Mouse (Mus musculus) stomach, postnatal 0 days (tissue): ENCODE data around the gene Ttc37. TPM values are rescaled to one million over a fixed set of nuclear protein-coding genes. Genes with fewer than 3 reads are reported as not detected.

Experiments
- ATAC-seq: fragments of 200-750 bp; cut with Nextera tagmentation; 2 replicates; pipeline ENCODE4 v1.8.0; 2017; ENCODE audit not compliant: low FRiP score, low TSS enrichment
- DNase-seq: peaks from one replicate; pipeline ENCODE4 v3.0.0-alpha.2; 2016; ENCODE audit warnings: low spot score
- H3K27ac ChIP-seq: fragments of 300-500 bp; sonication (generic); replicated peaks from 2 replicates; pipeline ENCODE4 v1.5.1; 2014; ENCODE audit warnings: mild to moderate bottlenecking, control low read depth
- H3K27me3 ChIP-seq: fragments of 300-500 bp; sonication (generic); 2 replicates; pipeline ENCODE4 v1.6.1; 2014; ENCODE audit warnings: low read length; ENCODE audit not compliant: control insufficient read depth, insufficient read depth
- H3K36me3 ChIP-seq: fragments of 300-500 bp; sonication (generic); 2 replicates; pipeline ENCODE4 v1.6.1; 2014; ENCODE audit warnings: low read length, mixed read lengths; ENCODE audit not compliant: control insufficient read depth, insufficient read depth
- H3K4me1 ChIP-seq: fragments of 300-500 bp; sonication (generic); replicated peaks from 2 replicates; pipeline ENCODE4 v1.6.1; 2014; ENCODE audit warnings: antibody characterized with exemption; ENCODE audit not compliant: control insufficient read depth, insufficient read depth
- H3K4me2 ChIP-seq: fragments of 300-500 bp; sonication (generic); replicated peaks from 2 replicates; pipeline ENCODE4 v1.6.1; 2014; ENCODE audit warnings: low read depth, mild to moderate bottlenecking, control low read depth, moderate library complexity
- H3K4me3 ChIP-seq: fragments of 300-500 bp; sonication (generic); 2 replicates; pipeline ENCODE4 v1.5.1; 2014; ENCODE audit warnings: low read depth, low read length, control low read depth
- H3K9ac ChIP-seq: fragments of 300-500 bp; sonication (generic); 2 replicates; pipeline ENCODE4 v1.6.1; 2014; ENCODE audit warnings: mild to moderate bottlenecking, low read length, control low read depth, mixed read lengths
- H3K9me3 ChIP-seq: fragments of 300-500 bp; sonication (generic); 2 replicates; pipeline ENCODE4 v1.6.1; 2016; ENCODE audit warnings: low read length; ENCODE audit not compliant: control insufficient read depth
- CTCF ChIP-seq: IDR thresholded peaks from 2 replicates; pipeline ENCODE4 v1.5.1; 2016; ENCODE audit warnings: antibody characterized with exemption, low read depth, mild to moderate bottlenecking, moderate library complexity
- EP300 ChIP-seq: optimal IDR thresholded peaks from 2 replicates; pipeline ENCODE3; 2016; ENCODE audit warnings: antibody characterized with exemption
- WGBS: fragments of 180-500 bp; shearing (Covaris S2); extraction: QIAGEN DNeasy Blood & Tissue Kit; methylation state at CpG from one replicate; pipeline ENCODE4 v1.1.7; 2014; 5-methylcytosine and 5-hydroxymethylcytosine counted together
- polyA plus RNA-seq: library from polyadenylated mRNA; unstranded; fragments of >200 nt; fragmentation: Nextera tagmentation; extraction: Ambion mirVana; gene quantifications from 2 replicates; pipeline ENCODE4 v1.2.1, GENCODE M21; 2015

Gene Ttc37
- polyA plus RNA-seq, 1 experiment from 2014 or later = 6.0 TPM

- WGBS = 1% methylated on average over 16 of the region's 16 CpGs
- H3K27me3 ChIP-seq = no peaks in the 10 kb centered on the region
- no peaks in the 10 kb centered on the region for H3K4me1 ChIP-seq
- ATAC-seq (peak; percentile 77), DNase-seq (no peak)
- peak overlapping the region; percentile 57 for H3K4me3 ChIP-seq
- H3K36me3 ChIP-seq = no peaks in the 10 kb centered on the region
- peak overlapping the region; percentile 55 for H3K9ac ChIP-seq
- H3K27ac ChIP-seq = 0 out of 2 replicates have a peak overlapping the region, but pooled peaks have one; percentile 5
- H3K9me3 ChIP-seq = no peaks in the 10 kb centered on the region
- H3K4me2 ChIP-seq = peak overlapping the region; percentile 56
- TF ChIP-seq EP300 = no peak
- no peak for TF ChIP-seq CTCF
Observed at GRCm38 (mm10) chr13:76098116-76098492, 430 bp upstream of the Ttc37 start.

- ATAC-seq (peak; percentile 53; the same call in 1 of the 2 replicates), DNase-seq (no peak)
- Histone ChIP-seq H3K27ac (no peak overlapping the region), H3K4me2 (no peak overlapping the region), H3K4me3 (no peak overlapping the region), H3K27me3 (no peaks in the 10 kb centered on the region), H3K4me1 (no peaks in the 10 kb centered on the region), H3K9me3 (no peaks in the 10 kb centered on the region), H3K36me3 (no peaks in the 10 kb centered on the region), H3K9ac (no peak overlapping the region)
- WGBS = 68% methylated on average over 2 of the region's 2 CpGs
- TF ChIP-seq EP300 (no peak), CTCF (no peak)
Observed at GRCm38 (mm10) chr13:76101989-76102388, 3.5 kb downstream of the Ttc37 start.

DNA sequence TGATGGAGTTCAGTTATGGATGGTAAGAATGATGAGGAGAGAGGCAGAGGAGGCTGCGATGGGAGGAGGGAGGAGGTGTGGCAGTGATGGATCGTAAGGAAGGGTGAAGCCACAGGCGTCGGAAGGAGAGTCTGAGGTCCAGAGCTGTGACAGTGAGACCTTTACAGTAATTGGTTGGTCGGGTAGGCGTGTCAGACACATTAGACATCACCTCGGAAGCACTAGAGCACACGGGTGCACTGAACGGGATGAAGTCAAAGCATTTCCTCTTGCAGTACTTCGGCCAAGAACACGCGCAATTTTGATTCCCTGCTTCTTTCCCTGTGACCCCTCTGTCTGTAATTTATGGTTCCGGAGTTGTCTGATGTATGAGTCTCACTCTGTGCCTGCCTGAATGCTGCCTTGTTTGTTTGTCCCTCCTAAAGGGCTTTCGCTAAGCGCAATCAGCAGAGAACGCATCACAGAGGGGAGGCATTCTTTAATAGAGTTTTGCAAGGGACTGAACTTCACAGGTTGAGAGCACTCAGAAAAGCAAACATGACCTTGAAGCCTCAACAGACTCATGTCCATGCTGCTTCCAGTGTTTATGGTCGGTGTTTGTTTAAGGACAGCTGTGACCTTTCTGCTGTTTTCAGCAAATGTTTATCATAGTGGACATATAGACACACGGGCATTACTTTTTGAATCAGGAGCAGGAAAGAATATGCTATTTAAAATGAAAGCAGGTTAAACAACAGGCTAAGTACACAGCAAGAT is 10.7 kb downstream of the Ttc37 start:
- DNase-seq = no peak
- no peak for TF ChIP-seq EP300
- TF ChIP-seq CTCF = no peak
- Histone ChIP-seq H3K27ac (no peak overlapping the region), H3K4me1 (no peaks in the 10 kb centered on the region), H3K4me3 (no peak overlapping the region), H3K36me3 (peaks cover 6% of the 10 kb centered on the region; the same call in 1 of the 2 replicates), H3K9me3 (no peaks in the 10 kb centered on the region), H3K9ac (no peak overlapping the region), H3K4me2 (no peak overlapping the region), H3K27me3 (no peaks in the 10 kb centered on the region)
- no peak for ATAC-seq
- 77% methylated on average over 18 of the region's 18 CpGs for WGBS

DNA sequence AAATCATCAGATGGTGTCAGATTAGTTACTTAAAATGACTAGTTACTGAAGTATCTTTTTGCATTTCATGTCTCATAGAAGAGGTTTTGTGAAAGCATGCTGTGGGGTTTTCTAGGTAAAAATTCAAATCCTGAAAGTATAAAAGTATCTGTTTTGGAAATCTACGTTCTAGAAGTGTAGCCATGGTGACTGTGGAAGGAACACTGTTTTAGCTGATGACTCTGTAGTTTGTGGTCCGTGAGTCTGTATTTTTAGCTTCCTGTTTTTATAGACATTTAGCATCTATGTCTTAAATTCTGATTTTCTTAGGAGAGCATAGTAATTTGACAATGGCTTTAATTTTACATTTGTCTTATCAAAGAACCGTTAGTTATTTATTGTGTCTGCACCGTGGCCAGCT is 30.3 kb downstream of the Ttc37 start:
- Histone ChIP-seq H3K36me3 (peaks cover 5% of the 10 kb centered on the region), H3K4me3 (no peak overlapping the region), H3K27ac (no peak overlapping the region), H3K4me1 (no peaks in the 10 kb centered on the region), H3K4me2 (no peak overlapping the region), H3K9me3 (no peaks in the 10 kb centered on the region), H3K27me3 (no peaks in the 10 kb centered on the region), H3K9ac (no peak overlapping the region)
- TF ChIP-seq CTCF (no peak), EP300 (no peak)
- WGBS = 94% methylated on average over 4 of the region's 4 CpGs
- DNase-seq = no peak
- ATAC-seq = no peak

- no peak overlapping the region for H3K4me2 ChIP-seq
- 92% methylated on average over 4 of the region's 4 CpGs for WGBS
- no peak for ATAC-seq
- no peak for DNase-seq
- no peaks in the 10 kb centered on the region for H3K27me3 ChIP-seq
- no peaks in the 10 kb centered on the region for H3K9me3 ChIP-seq
- no peak overlapping the region for H3K27ac ChIP-seq
- H3K9ac ChIP-seq = no peak overlapping the region
- H3K36me3 ChIP-seq = peaks cover 7% of the 10 kb centered on the region
- no peak overlapping the region for H3K4me3 ChIP-seq
- TF ChIP-seq CTCF (no peak), EP300 (no peak)
- H3K4me1 ChIP-seq = no peaks in the 10 kb centered on the region
Observed at GRCm38 (mm10) chr13:76132415-76132814, 33.9 kb downstream of the Ttc37 start.

- ATAC-seq = no peak
- Histone ChIP-seq H3K4me3 (no peak overlapping the region), H3K9ac (no peak overlapping the region), H3K36me3 (peaks cover 12% of the 10 kb centered on the region; the same call in 1 of the 2 replicates), H3K9me3 (no peaks in the 10 kb centered on the region), H3K27me3 (no peaks in the 10 kb centered on the region), H3K4me2 (no peak overlapping the region), H3K4me1 (no peaks in the 10 kb centered on the region), H3K27ac (no peak overlapping the region)
- 83% methylated on average over 3 of the region's 3 CpGs for WGBS
- no peak for DNase-seq
- TF ChIP-seq EP300 (no peak), CTCF (no peak)
Observed at GRCm38 (mm10) chr13:76138862-76139261, 40.3 kb downstream of the Ttc37 start.
